8 mouse cellular contexts compared by ENCODE assay signal in the genomic region with DNA sequence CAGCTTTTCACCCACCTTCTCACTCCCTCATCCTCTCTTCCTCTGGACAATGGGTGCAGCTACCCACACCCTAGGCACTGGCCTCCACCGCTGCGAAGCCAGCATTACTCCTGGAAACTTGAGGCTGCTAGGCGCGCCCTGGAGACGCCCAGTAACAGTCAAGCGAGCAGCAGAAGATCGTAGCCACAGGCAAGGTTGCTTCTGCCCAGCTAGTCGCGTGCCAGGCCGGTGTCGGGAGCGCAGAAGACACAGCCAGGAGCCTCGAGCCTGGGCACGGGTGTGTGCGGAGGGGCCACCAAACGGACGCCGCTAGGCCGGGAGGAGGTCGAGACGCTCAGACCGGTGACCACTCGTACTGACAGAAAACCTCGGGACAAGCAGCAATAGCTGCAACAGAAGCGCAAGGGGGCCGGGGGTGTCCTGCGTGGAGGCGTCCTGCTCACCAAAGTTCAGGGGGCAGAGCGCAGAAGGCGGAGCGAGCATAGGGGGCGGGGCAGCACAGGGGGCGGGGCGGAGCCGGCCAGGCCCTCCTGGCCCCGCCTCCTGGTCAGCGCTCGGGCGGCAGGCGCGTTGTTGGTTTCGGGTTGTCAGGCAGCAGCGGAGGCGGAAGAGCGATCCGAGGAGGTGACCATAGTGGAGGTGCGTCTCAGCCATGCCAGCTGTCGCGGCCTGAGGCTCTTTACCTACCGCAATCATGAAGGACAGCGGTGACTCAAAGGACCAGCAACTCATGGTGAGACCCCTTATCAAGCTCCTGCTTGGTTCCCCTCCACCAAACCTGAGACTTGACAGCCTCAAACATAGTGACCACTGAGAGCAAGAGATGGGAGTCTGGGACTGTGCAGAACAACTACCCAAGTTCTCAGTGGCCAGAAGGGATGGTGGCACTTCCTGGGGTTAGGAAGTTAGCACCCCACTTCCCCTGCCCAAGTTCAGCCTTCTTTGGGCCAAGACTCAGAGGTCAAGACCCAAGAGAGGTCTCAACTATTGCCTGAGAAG. TPM values are rescaled to one million over a fixed set of nuclear protein-coding genes. Genes with fewer than 3 reads are reported as not detected.
DNase-seq lines count a peak whose midpoint lies in the region; ATAC-seq and TF ChIP-seq lines count a peak whose summit lies in the region.

A gene (plus strand): TSS at position 569 of the 999 bp plus-strand sequence.

- no peak for TF ChIP-seq POLR2A in ES-Bruce4 (IDR thresholded peaks at IDR 0.05; ENCODE audit: insufficient read depth, low read length)
- no peak for TF ChIP-seq POLR2A in small intestine, adult 2 months (IDR thresholded peaks at IDR 0.05; ENCODE audit: low read depth, low read length)

- 0 out of 2 replicates have a peak, but pooled peaks cover 2% of the 10 kb centered on the region for H3K27me3 ChIP-seq in ES-Bruce4 (ENCODE audit: control insufficient read depth, insufficient read depth, low read length, poor library complexity, severe bottlenecking)
- H3K27me3 ChIP-seq in heart, postnatal 0 days (ENCODE audit: control insufficient read depth, insufficient read depth, low read length): peaks cover 28% of the 10 kb centered on the region
- H3K27me3 ChIP-seq in small intestine, adult 2 months (ENCODE audit: control insufficient read depth, insufficient read depth, low read length): no peaks in the 10 kb centered on the region

- H3K9ac ChIP-seq in ES-Bruce4 (ENCODE audit: low read depth, poor library complexity, severe bottlenecking): no peak within 1 kb of the TSS
- H3K9ac ChIP-seq in heart, postnatal 0 days (replicated peaks; ENCODE audit: low read depth, low read length): no peak within 1 kb of the TSS

- no peaks in the 10 kb centered on the region for H3K36me3 ChIP-seq in ES-Bruce4 (ENCODE audit: control insufficient read depth, insufficient read depth, low read length, poor library complexity, severe bottlenecking)
- H3K36me3 ChIP-seq in heart, postnatal 0 days (replicated peaks; ENCODE audit: control insufficient read depth, insufficient read depth, low read length): no peaks in the 10 kb centered on the region
- no peaks in the 10 kb centered on the region for H3K36me3 ChIP-seq in small intestine, adult 2 months (ENCODE audit: control insufficient read depth, insufficient read depth, low read length)

- no peak for TF ChIP-seq EP300 in ES-Bruce4 (IDR thresholded peaks at IDR 0.05; ENCODE audit: insufficient read depth, low read depth, low read length)
- no peak for TF ChIP-seq EP300 in heart, postnatal 0 days (IDR thresholded peaks at IDR 0.05; ENCODE audit: low read depth)

- 0 out of 2 replicates have a peak, but pooled peaks have one; percentile 54 for ATAC-seq in erythroblast, adult 5-6 weeks (replicated peaks; ENCODE audit: low FRiP score, poor library complexity, severe bottlenecking)
- peak; percentile 88 for ATAC-seq in heart, postnatal 0 days (ENCODE audit: insufficient read depth, low read depth)

- DNase-seq in adrenal gland, postnatal 4 days (ENCODE audit: low spot score in 2 of 2): peak; percentile 31 to 35
- peak; percentile 48 for DNase-seq in heart, postnatal 0 days (ENCODE audit: low spot score)
- peak; percentile 79 for DNase-seq in kidney, postnatal 14 days
- peak; percentile 66 to 74 for DNase-seq in lung, postnatal 4 days
- no peak for DNase-seq in T-cell, adult 2 months (ENCODE audit: low spot score)

- H3K27ac ChIP-seq in ES-Bruce4 (ENCODE audit: insufficient read depth, low read length): no peak within 1 kb of the TSS
- no peak within 1 kb of the TSS for H3K27ac ChIP-seq in heart, postnatal 0 days (ENCODE audit: low read depth)
- H3K27ac ChIP-seq in small intestine, adult 2 months (ENCODE audit: insufficient read depth, low read depth, low read length): no peak within 1 kb of the TSS

- 5% methylated on average over 48 of the region's 51 CpGs for WGBS in heart, postnatal 0 days
- 3% methylated on average over 51 of the region's 51 CpGs for WGBS in small intestine, adult 2 months

- H3K4me1 ChIP-seq in ES-Bruce4 (ENCODE audit: control insufficient read depth, insufficient read depth, low read length): no peaks in the 10 kb centered on the region
- H3K4me1 ChIP-seq in heart, postnatal 0 days (ENCODE audit: control insufficient read depth, insufficient read depth): no peaks in the 10 kb centered on the region
- peaks cover 3% of the 10 kb centered on the region for H3K4me1 ChIP-seq in small intestine, adult 2 months (ENCODE audit: control insufficient read depth, insufficient read depth, insufficient read length, low read length)

- no peaks in the 10 kb centered on the region for H3K9me3 ChIP-seq in ES-Bruce4 (replicated peaks; ENCODE audit: control insufficient read depth, insufficient read depth, low read length, poor library complexity, severe bottlenecking)
- no peaks in the 10 kb centered on the region for H3K9me3 ChIP-seq in heart, postnatal 0 days (replicated peaks; ENCODE audit: control insufficient read depth, low read length)

- TF ChIP-seq CTCF in ES-Bruce4 (IDR thresholded peaks at IDR 0.05; ENCODE audit: low read depth, low read length): no peak
- no peak for TF ChIP-seq CTCF in heart, postnatal 0 days (IDR thresholded peaks at IDR 0.05; ENCODE audit: low read depth)
- TF ChIP-seq CTCF in small intestine, adult 2 months (IDR thresholded peaks at IDR 0.05; ENCODE audit: extremely low read depth, insufficient read length, insufficient replicate concordance, low read depth, low read length): no peak

- peak within 1 kb of the TSS; percentile 75 for H3K4me2 ChIP-seq in heart, postnatal 0 days (ENCODE audit: low read depth, low read length)

- peak within 1 kb of the TSS; percentile 63 for H3K4me3 ChIP-seq in ES-Bruce4 (ENCODE audit: low read depth, low read length)
- H3K4me3 ChIP-seq in heart, postnatal 0 days (ENCODE audit: low read depth, low read length): peak within 1 kb of the TSS; percentile 43
- H3K4me3 ChIP-seq in small intestine, adult 2 months (ENCODE audit: low read depth, low read length): peak within 1 kb of the TSS; percentile 62

RNA-seq across cellular contexts. Expression of the gene that starts here (rescaled TPM):
- 1.0 and 1.4 TPM in 2 replicates for polyA plus RNA-seq in ES-Bruce4 (2011; ENCODE audit: insufficient read depth, insufficient read length, low read depth, missing spikeins)
- total RNA-seq in adrenal gland, postnatal 4 days (2021): 1 to 10 TPM in 1 of 2 experiments, under 1 TPM in 1; 0.99 to 1.6 TPM
- total RNA-seq in erythroblast, adult 5-6 weeks (2015; ENCODE audit: low replicate concordance): 0.58 TPM in 1 of 2 replicates, not detected in the other
- 0.70 TPM in 1 of 2 replicates, not detected in the other for total RNA-seq in erythroblast, adult 5-6 weeks (2017; ENCODE audit: low replicate concordance)
- 2.7 TPM in 1 of 2 replicates, not detected in the other for total RNA-seq in heart, postnatal 0 days (2014; rRNA removed; ENCODE audit: low replicate concordance)
- 0.08 and 0.14 TPM in 2 replicates for polyA plus RNA-seq in heart, postnatal 0 days (2015; fragmentation: Nextera tagmentation; extraction: Ambion mirVana)
- polyA plus RNA-seq in small intestine, adult 2 months (2012; rRNA removed): 1.7 and 2.0 TPM in 2 replicates

Comparison
In these comparisons a context has a peak if more than half of its experiments do, and no peak if none do; other contexts are left out.
1. Peak in ATAC-seq in erythroblast, adult 5-6 weeks; RNA of the gene not detected or under 1 TPM.